Mouse (Mus musculus): ENCODE data around the gene Chst8.

Gene Chst8

GRCm38 (mm10) chr7:34630211-34631085 is 182.1 kb downstream of the Chst8 start:
- no peak for DNase-seq (ENCODE audit: low read depth, low spot score)

GRCm38 (mm10) chr7:34629702-34630210 is 182.8 kb downstream of the Chst8 start:
- DNase-seq (ENCODE audit: low read depth, low spot score): no peak

Data from retina, adult 2 months (tissue).